Mouse (Mus musculus) hindbrain, embryonic 10.5 days (tissue): Measurements from ENCODE around the gene Slc24a3. TPM values are rescaled to one million over a fixed set of nuclear protein-coding genes. Genes with fewer than 3 reads are reported as not detected.

Experiments
- DNase-seq: peaks from one replicate; pipeline ENCODE4 v3.0.0-alpha.2; 2017; ENCODE audit warnings: low spot score
- H3K27ac ChIP-seq: fragments of 300-500 bp; sonication (generic); 2 replicates; pipeline ENCODE4 v1.5.1; 2016; ENCODE audit warnings: mild to moderate bottlenecking, moderate library complexity
- H3K27me3 ChIP-seq: fragments of 300-500 bp; sonication (generic); 2 replicates; pipeline ENCODE4 v1.6.1; 2016; ENCODE audit warnings: mild to moderate bottlenecking; ENCODE audit not compliant: poor library complexity, insufficient read depth, severe bottlenecking
- H3K36me3 ChIP-seq: fragments of 300-500 bp; sonication (generic); 2 replicates; pipeline ENCODE4 v1.6.1; 2016; ENCODE audit warnings: mild to moderate bottlenecking, moderate library complexity
- H3K4me1 ChIP-seq: fragments of 300-500 bp; sonication (generic); replicated peaks from 2 replicates; pipeline ENCODE4 v1.6.1; 2016; ENCODE audit warnings: mild to moderate bottlenecking
- H3K4me3 ChIP-seq: fragments of 300-500 bp; sonication (generic); 2 replicates; pipeline ENCODE4 v1.5.1; 2016; ENCODE audit warnings: mild to moderate bottlenecking, moderate library complexity
- H3K9me3 ChIP-seq: fragments of 300-500 bp; sonication (generic); 2 replicates; pipeline ENCODE4 v1.6.1; 2016; ENCODE audit warnings: mild to moderate bottlenecking, moderate library complexity
- WGBS: fragments of 180-500 bp; shearing (Covaris S2); methylation state at CpG from one replicate; pipeline ENCODE4 v1.1.7; 2016; 5-methylcytosine and 5-hydroxymethylcytosine counted together
- polyA plus RNA-seq: library from polyadenylated mRNA; unstranded; fragments of >200 nt; fragmentation: Nextera tagmentation; extraction: Ambion mirVana; gene quantifications from 2 replicates; pipeline ENCODE4 v1.2.1, GENCODE M21; 2016

The Slc24a3 gene
- polyA plus RNA-seq, 1 experiment from 2014 or later = 1.2 TPM

GRCm38 (mm10) chr2:145682924-145683323, 515.4 kb downstream of the Slc24a3 start:
- Histone ChIP-seq H3K4me1 (no peaks in the 10 kb centered on the region), H3K36me3 (no peaks in the 10 kb centered on the region), H3K27me3 (no peaks in the 10 kb centered on the region), H3K27ac (no peak overlapping the region), H3K4me3 (no peak overlapping the region), H3K9me3 (no peaks in the 10 kb centered on the region)
- 75% methylated on average over 3 of the region's 3 CpGs for WGBS
- no peak for DNase-seq

GRCm38 (mm10) chr2:145683536-145683935, 516.0 kb downstream of the Slc24a3 start:
- Histone ChIP-seq H3K4me1 (no peaks in the 10 kb centered on the region), H3K4me3 (no peak overlapping the region), H3K36me3 (no peaks in the 10 kb centered on the region), H3K9me3 (no peaks in the 10 kb centered on the region), H3K27me3 (no peaks in the 10 kb centered on the region), H3K27ac (no peak overlapping the region)
- DNase-seq = no peak
- 81% methylated on average over 3 of the region's 3 CpGs for WGBS

DNA sequence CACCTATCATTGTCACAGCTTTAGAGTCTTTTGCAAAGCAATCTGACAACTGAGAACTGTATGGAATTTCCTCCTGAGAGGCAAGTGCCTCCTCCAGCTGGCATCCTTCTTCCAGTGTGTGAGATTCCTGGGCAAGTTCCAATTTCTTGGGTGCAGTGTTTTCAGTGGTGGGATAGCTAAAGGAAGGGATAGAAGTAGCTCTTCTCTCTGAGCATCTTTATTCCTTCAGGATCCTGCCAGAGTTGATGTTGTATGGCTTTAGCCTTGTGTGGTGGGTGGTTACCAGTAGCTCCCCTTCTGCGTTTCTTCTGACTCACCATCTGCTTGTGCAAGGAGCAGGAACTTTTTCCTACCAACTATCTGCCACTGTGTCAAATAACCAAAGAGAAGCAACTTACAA, 516.6 kb downstream of the Slc24a3 start:
- no peak overlapping the region for H3K27ac ChIP-seq
- 96% methylated on average over 1 of the region's 1 CpGs for WGBS
- DNase-seq = no peak

DNA sequence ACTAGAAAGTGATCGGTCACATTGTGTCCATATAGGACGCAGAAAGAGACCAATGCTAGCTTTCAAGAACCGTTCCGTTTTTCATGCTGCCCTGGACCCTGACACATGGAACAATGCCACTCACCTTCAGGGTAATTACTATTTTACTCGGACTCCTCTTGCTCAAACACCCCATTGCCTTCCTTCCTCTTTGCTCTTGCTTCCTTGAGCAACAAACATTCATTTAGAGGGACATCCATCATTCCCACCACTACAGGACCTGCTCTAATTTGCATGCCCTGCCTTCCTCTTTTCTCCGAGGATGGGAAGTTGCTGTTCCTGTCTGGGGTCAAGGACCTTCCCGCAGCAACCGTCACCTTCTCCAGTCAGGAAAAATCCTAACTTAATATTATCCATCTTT, 517.3 kb downstream of the Slc24a3 start:
- no peaks in the 10 kb centered on the region for H3K36me3 ChIP-seq
- no peaks in the 10 kb centered on the region for H3K9me3 ChIP-seq
- 87% methylated on average over 8 of the region's 8 CpGs for WGBS
- H3K27me3 ChIP-seq = no peaks in the 10 kb centered on the region
- no peak overlapping the region for H3K4me3 ChIP-seq
- peaks cover under 1% of the 10 kb centered on the region; the same call in 1 of the 2 replicates for H3K4me1 ChIP-seq
- H3K27ac ChIP-seq = no peak overlapping the region
- DNase-seq = no peak

More for the DNA sequence above, 516.6 kb downstream of the Slc24a3 start:
- H3K36me3 ChIP-seq = no peaks in the 10 kb centered on the region
- no peak overlapping the region for H3K4me3 ChIP-seq
- H3K27me3 ChIP-seq = no peaks in the 10 kb centered on the region
- H3K9me3 ChIP-seq = no peaks in the 10 kb centered on the region
- no peaks in the 10 kb centered on the region for H3K4me1 ChIP-seq

GRCm38 (mm10) chr2:145686017-145686416, 518.5 kb downstream of the Slc24a3 start:
- no peak overlapping the region for H3K27ac ChIP-seq
- 91% methylated on average over 4 of the region's 4 CpGs for WGBS

DNA sequence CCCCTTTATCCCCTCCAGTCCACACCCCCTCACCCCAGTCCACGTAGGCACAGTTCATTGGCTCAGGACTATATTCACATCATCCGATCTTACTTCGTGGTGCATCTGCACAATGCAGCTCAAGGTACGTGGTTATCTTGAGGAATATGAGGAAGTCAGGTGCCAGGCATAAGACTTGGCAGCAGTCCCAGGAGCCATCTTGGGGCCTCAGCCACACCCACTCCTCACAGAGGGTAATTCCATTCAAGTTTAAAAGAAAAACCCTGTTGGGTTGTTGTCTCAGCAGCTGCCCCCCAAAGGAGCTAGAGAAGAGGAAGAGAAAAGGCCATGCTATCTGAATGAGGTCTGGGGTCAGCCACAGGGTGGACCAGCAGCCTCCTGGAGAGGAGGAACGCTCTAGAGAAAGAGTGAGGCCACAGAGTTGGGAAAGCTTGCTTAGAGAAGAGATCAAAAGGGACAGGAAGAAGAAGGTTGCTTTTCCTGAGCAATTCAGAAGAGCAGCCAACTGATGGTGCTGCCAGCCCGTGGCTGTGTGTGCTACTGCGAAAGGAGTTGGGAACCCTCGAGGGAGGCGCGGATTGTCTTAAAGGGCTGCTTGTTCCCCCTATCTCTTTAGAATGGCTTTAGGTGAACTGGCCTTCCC, 523.9 kb downstream of the Slc24a3 start:
- Histone ChIP-seq H3K4me1 (peaks cover 8% of the 10 kb centered on the region; the same call in 1 of the 2 replicates), H3K36me3 (no peaks in the 10 kb centered on the region), H3K4me3 (no peak overlapping the region), H3K27ac (no peak overlapping the region), H3K27me3 (no peaks in the 10 kb centered on the region), H3K9me3 (no peaks in the 10 kb centered on the region)
- 87% methylated on average over 10 of the region's 10 CpGs for WGBS
- no peak for DNase-seq

More at GRCm38 (mm10) chr2:145686017-145686416, 518.5 kb downstream of the Slc24a3 start:
- Histone ChIP-seq H3K9me3 (no peaks in the 10 kb centered on the region), H3K4me1 (peaks cover 5% of the 10 kb centered on the region; the same call in 1 of the 2 replicates), H3K4me3 (no peak overlapping the region), H3K27me3 (no peaks in the 10 kb centered on the region), H3K36me3 (no peaks in the 10 kb centered on the region)
- DNase-seq = no peak
